Comparison of ENCODE assay signal across 8 mouse cellular contexts in the genomic region with DNA sequence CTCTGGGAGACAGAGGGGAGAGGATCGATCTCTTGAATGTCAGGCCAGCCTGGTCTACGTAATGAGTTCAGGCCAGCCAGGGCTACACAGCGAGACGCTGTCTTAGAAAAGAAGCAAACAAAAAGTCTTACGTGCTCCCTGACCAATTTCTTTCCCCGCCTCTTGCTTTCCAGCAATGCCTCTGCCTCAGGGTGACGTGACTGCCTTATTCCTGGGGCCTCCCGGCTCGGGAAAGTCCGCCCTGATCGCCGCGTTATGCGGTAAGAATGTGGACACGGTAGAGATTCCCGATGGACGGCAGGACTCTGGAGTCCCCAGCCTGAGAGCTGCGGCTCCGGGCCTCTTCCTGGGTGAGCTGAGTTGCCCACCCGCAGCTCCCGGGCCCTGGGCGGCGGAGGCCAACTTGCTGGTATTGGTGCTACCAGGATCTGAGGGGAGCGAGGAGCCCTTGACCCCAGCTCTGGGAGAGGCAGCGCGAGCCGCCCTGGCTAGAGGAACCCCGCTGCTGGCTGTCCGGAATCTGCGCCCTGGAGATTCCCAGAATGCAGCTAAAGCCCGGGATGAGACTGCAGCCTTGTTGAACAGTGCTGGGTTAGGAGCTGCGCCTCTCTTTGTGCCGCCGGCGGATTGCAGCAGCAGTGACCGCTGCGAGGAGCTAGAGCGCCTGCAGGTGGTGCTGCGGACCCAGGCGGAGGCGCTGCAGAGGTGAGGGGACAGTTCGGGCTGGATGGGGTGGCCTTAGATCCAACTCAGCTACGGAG. TPM values are rescaled to one million over a fixed set of nuclear protein-coding genes. Genes with fewer than 3 reads are reported as not detected.
DNase-seq lines count a peak whose midpoint lies in the region; ATAC-seq lines count a peak whose summit lies in the region.

No protein-coding gene starts in this region.

- peak; percentile 41 for ATAC-seq in hindbrain, embryonic 13.5 days (ENCODE audit: low FRiP score)

- peak overlapping the region; percentile 93 for H3K4me2 ChIP-seq in hindbrain, embryonic 13.5 days

- peak overlapping the region; percentile 93 for H3K27ac ChIP-seq in hindbrain, embryonic 13.5 days

- no peaks in the 10 kb centered on the region for H3K9me3 ChIP-seq in hindbrain, embryonic 13.5 days
- no peaks in the 10 kb centered on the region for H3K9me3 ChIP-seq in megakaryocyte, embryonic 14.5 days

- peaks cover 40% of the 10 kb centered on the region for H3K36me3 ChIP-seq in hindbrain, embryonic 13.5 days
- H3K36me3 ChIP-seq in megakaryocyte, embryonic 14.5 days (replicated peaks; ENCODE audit: low read length), result peaks cover 41% of the 10 kb centered on the region

- H3K4me1 ChIP-seq in hindbrain, embryonic 13.5 days (replicated peaks), result peaks cover 47% of the 10 kb centered on the region
- peaks cover 40% of the 10 kb centered on the region for H3K4me1 ChIP-seq in megakaryocyte, embryonic 14.5 days

- H3K4me3 ChIP-seq in hindbrain, embryonic 13.5 days, result peak overlapping the region; percentile 79
- peak overlapping the region; percentile 94 for H3K4me3 ChIP-seq in megakaryocyte, embryonic 14.5 days (replicated peaks)

- under 1% methylated on average over 43 of the region's 43 CpGs for WGBS in hindbrain, embryonic 13.5 days

- peak overlapping the region; percentile 99 for H3K9ac ChIP-seq in hindbrain, embryonic 13.5 days

- peak; percentile 83 for DNase-seq in ZHBTc4 (ENCODE audit: low read depth, low spot score)
- peak; percentile 85 to 86 for DNase-seq in cerebellum, postnatal 14 days
- DNase-seq in frontal cortex, postnatal 14 days (ENCODE audit: low spot score in 2 of 2), result peak; percentile 64 to 73
- peak; percentile 51 to 62 for DNase-seq in left cerebral cortex, adult 8-10 months (ENCODE audit: low spot score in 2 of 2)
- DNase-seq in right cerebral cortex, postnatal 14 days, result peak; percentile 76
- DNase-seq in urinary bladder, postnatal 4 days (ENCODE audit: low spot score in 2 of 2), result peak; percentile 67 to 76

- H3K27me3 ChIP-seq in hindbrain, embryonic 13.5 days, result peaks cover 12% of the 10 kb centered on the region; the same call in 1 of the 2 replicates
- no peaks in the 10 kb centered on the region for H3K27me3 ChIP-seq in megakaryocyte, embryonic 14.5 days (replicated peaks)

RNA-seq across cellular contexts. Expression of a gene that starts 0.9 kb away (rescaled TPM):
- 21.1 TPM in 2 replicates for polyA plus RNA-seq in hindbrain, embryonic 13.5 days (2015; fragmentation: Nextera tagmentation; extraction: Ambion mirVana)
- total RNA-seq in left cerebral cortex, adult 8-10 months (2022), result 10 to 100 TPM; 62.6 to 68.9 (median 66.6) TPM
- polyA plus RNA-seq in megakaryocyte, embryonic 14.5 days (2012; ENCODE audit: insufficient read depth, low replicate concordance), result 2.9 and 3.1 TPM in 2 replicates

RNA-seq across cellular contexts. Expression of a gene that starts 14.5 kb away (rescaled TPM):
- not detected in 2 replicates for polyA plus RNA-seq in hindbrain, embryonic 13.5 days (2015; fragmentation: Nextera tagmentation; extraction: Ambion mirVana)
- not detected for total RNA-seq in left cerebral cortex, adult 8-10 months (2022)
- polyA plus RNA-seq in megakaryocyte, embryonic 14.5 days (2012; ENCODE audit: insufficient read depth, low replicate concordance), result not detected in 2 replicates

RNA-seq across cellular contexts. Expression of a gene that starts 14.7 kb away (rescaled TPM):
- polyA plus RNA-seq in hindbrain, embryonic 13.5 days (2015; fragmentation: Nextera tagmentation; extraction: Ambion mirVana), result 61.3 and 63.9 TPM in 2 replicates
- 10 to 100 TPM; 37.2 to 39.8 (median 38.5) TPM for total RNA-seq in left cerebral cortex, adult 8-10 months (2022)
- 101 and 159 TPM in 2 replicates for polyA plus RNA-seq in megakaryocyte, embryonic 14.5 days (2012; ENCODE audit: insufficient read depth, low replicate concordance)

RNA-seq across cellular contexts. Expression of a gene that starts 19.1 kb away (rescaled TPM):
- polyA plus RNA-seq in hindbrain, embryonic 13.5 days (2015; fragmentation: Nextera tagmentation; extraction: Ambion mirVana), result 1.1 and 1.6 TPM in 2 replicates
- not detected for total RNA-seq in left cerebral cortex, adult 8-10 months (2022)
- polyA plus RNA-seq in megakaryocyte, embryonic 14.5 days (2012; ENCODE audit: insufficient read depth, low replicate concordance), result not detected in 2 replicates

RNA-seq across cellular contexts. Expression of a gene that starts 24.6 kb away (rescaled TPM):
- polyA plus RNA-seq in hindbrain, embryonic 13.5 days (2015; fragmentation: Nextera tagmentation; extraction: Ambion mirVana), result 259 and 270 TPM in 2 replicates
- 10 to 100 TPM; 42.8 to 45.4 (median 44.1) TPM for total RNA-seq in left cerebral cortex, adult 8-10 months (2022)
- 33.9 and 51.4 TPM in 2 replicates for polyA plus RNA-seq in megakaryocyte, embryonic 14.5 days (2012; ENCODE audit: insufficient read depth, low replicate concordance)

Comparison
In these comparisons a context has a peak if more than half of its experiments do, and no peak if none do; other contexts are left out.
1. Peak in every context shown above with its lines: DNase-seq, ATAC-seq, H3K4me3 ChIP-seq and H3K27ac ChIP-seq.